Mouse (Mus musculus) forebrain, postnatal 0 days (tissue): ENCODE measurements around the gene Des. TPM values are rescaled to one million over a fixed set of nuclear protein-coding genes. Genes with fewer than 3 reads are reported as not detected.

Experiments
- ATAC-seq: fragments of 200-750 bp; cut with Nextera tagmentation; 2 replicates; pipeline ENCODE4 v1.8.0; 2017; ENCODE audit warnings: mild to moderate bottlenecking, moderate library complexity
- DNase-seq: peaks from one replicate; pipeline ENCODE4 v3.0.0-alpha.2; 2015
- H3K27ac ChIP-seq: fragments of 300-500 bp; sonication (generic); 2 replicates; pipeline ENCODE4 v1.5.1; 2014; ENCODE audit warnings: low read depth, mild to moderate bottlenecking, antibody characterized with exemption, low read length, moderate library complexity, mixed read lengths
- H3K27me3 ChIP-seq: fragments of 300-500 bp; sonication (generic); 2 replicates; pipeline ENCODE4 v1.6.1; 2014; ENCODE audit warnings: mild to moderate bottlenecking, low read length, mixed read lengths; ENCODE audit not compliant: insufficient read depth
- H3K36me3 ChIP-seq: fragments of 300-500 bp; sonication (generic); 2 replicates; pipeline ENCODE4 v1.6.1; 2014; ENCODE audit warnings: mild to moderate bottlenecking, moderate library complexity; ENCODE audit not compliant: insufficient read depth
- H3K4me1 ChIP-seq: fragments of 300-500 bp; sonication (generic); 2 replicates; pipeline ENCODE4 v1.6.1; 2014; ENCODE audit warnings: antibody characterized with exemption; ENCODE audit not compliant: insufficient read depth
- H3K4me2 ChIP-seq: fragments of 300-500 bp; sonication (generic); 2 replicates; pipeline ENCODE4 v1.6.1; 2014; ENCODE audit warnings: low read depth, mild to moderate bottlenecking, moderate library complexity
- H3K4me3 ChIP-seq: fragments of 300-500 bp; sonication (generic); 2 replicates; pipeline ENCODE4 v1.5.1; 2014; ENCODE audit warnings: low read depth, low read length, mixed read lengths
- H3K9ac ChIP-seq: fragments of 300-500 bp; sonication (generic); 2 replicates; pipeline ENCODE4 v1.6.1; 2014; ENCODE audit warnings: mild to moderate bottlenecking
- H3K9me3 ChIP-seq: fragments of 300-500 bp; sonication (generic); 2 replicates; pipeline ENCODE4 v1.6.1; 2016; ENCODE audit warnings: low read length
- CTCF ChIP-seq: sonication (generic); IDR thresholded peaks from 2 replicates; pipeline ENCODE4 v1.5.1; 2016; ENCODE audit warnings: antibody characterized with exemption, control low read depth, low read depth
- WGBS: fragments of 180-500 bp; shearing (Covaris S2); extraction: QIAGEN DNeasy Blood & Tissue Kit; methylation state at CpG from one replicate; pipeline ENCODE4 v1.1.7; 2014; 5-methylcytosine and 5-hydroxymethylcytosine counted together
- polyA plus RNA-seq: library from polyadenylated mRNA; unstranded; fragments of >200 nt; fragmentation: Nextera tagmentation; extraction: Ambion mirVana; gene quantifications from 2 replicates; pipeline ENCODE4 v1.2.1, GENCODE M21; 2015
- total RNA-seq: library from RNA; depleted of rRNA; stranded (reverse); fragments of >200 nt; gene quantifications from 2 replicates; pipeline ENCODE4 v1.2.3, GENCODE M21; 2014

Gene Des
- total and polyA plus RNA-seq, 2 experiments from 2014 or later: 1.0 to 1.2 TPM

GRCm38 (mm10) chr1:75318301-75318700, 41.8 kb upstream of the Des start:
- Histone ChIP-seq H3K36me3 (peaks cover 18% of the 10 kb centered on the region), H3K9me3 (no peaks in the 10 kb centered on the region), H3K4me3 (peak overlapping the region; percentile 73), H3K4me2 (peak overlapping the region; percentile 39), H3K4me1 (peaks cover 7% of the 10 kb centered on the region; the same call in 1 of the 2 replicates), H3K27me3 (no peaks in the 10 kb centered on the region), H3K27ac (peak overlapping the region; percentile 74; the same call in 1 of the 2 replicates), H3K9ac (no peak overlapping the region)
- DNase-seq (no peak), ATAC-seq (no peak)
- 74% methylated on average over 3 of the region's 3 CpGs for WGBS
- TF ChIP-seq CTCF: no peak

DNA sequence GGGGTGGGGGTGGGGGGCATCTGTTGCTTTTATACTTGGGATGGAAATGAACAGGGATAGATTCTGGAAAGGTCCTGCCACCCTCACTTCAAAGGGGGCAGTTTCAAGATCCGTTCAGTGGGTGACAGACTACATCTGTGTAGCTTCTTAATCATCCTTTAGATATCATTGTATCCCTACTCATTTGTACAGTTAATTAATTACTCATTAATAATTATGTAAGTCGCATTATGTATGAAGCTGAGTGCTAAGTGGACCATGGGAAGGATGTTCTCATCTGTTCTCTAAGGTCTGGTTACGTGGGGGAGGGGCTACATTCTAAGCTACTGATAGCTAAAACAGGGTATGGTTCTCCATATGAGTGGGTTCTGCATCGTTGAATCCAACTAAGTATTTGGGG, 41.4 kb upstream of the Des start:
- Histone ChIP-seq H3K36me3 (peaks cover 14% of the 10 kb centered on the region), H3K4me2 (no peak overlapping the region), H3K9me3 (no peaks in the 10 kb centered on the region), H3K4me3 (no peak overlapping the region), H3K27ac (no peak overlapping the region), H3K4me1 (peaks cover 7% of the 10 kb centered on the region; the same call in 1 of the 2 replicates), H3K9ac (no peak overlapping the region), H3K27me3 (no peaks in the 10 kb centered on the region)
- ATAC-seq: no peak
- DNase-seq: no peak
- TF ChIP-seq CTCF: no peak
- 89% methylated on average over 4 of the region's 4 CpGs for WGBS

DNA sequence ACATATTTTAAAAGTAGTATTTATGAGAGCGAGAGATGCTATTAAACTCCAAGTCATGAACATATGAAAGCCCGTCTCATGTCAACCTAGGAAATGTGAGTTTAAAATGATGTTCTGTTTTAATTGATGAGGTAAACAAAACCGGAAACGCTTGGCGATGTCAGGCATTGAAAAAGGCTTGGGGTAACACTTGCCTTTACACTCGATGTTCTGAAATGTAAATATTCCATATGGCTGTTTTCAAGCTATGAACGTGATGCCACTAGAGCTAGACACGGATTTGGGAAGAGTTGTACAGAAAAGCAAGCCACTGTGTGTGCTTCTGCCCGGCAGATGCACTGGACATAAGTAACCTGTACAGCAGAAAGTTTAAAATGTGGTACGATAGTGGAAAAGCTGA, 41.0 kb upstream of the Des start:
- Histone ChIP-seq H3K36me3 (peaks cover 12% of the 10 kb centered on the region; the same call in 1 of the 2 replicates), H3K4me2 (no peak overlapping the region), H3K9ac (no peak overlapping the region), H3K4me3 (no peak overlapping the region), H3K27me3 (no peaks in the 10 kb centered on the region), H3K9me3 (no peaks in the 10 kb centered on the region), H3K4me1 (peaks cover 7% of the 10 kb centered on the region; the same call in 1 of the 2 replicates), H3K27ac (no peak overlapping the region)
- TF ChIP-seq CTCF: no peak
- ATAC-seq (no peak), DNase-seq (no peak)
- WGBS: 87% methylated on average over 10 of the region's 10 CpGs

DNA sequence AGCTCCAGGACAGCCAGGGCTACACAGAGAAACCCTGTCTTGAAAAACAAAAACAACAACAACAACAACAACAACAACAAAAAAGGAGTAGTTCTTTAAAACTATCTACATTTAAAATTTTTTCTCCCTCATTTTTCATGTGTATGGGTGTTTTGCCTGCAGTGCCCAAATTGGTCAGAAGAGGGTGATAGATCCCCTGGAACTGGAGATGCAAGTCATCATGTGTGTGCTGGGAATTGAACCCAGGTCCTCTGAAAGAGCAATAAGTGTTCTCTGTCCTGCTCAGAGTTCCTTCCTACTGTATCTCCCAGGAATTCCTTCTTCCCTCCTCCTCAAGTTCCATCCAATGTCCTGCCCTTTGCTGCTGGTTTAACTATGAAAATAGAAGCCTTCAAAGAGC, 32.7 kb upstream of the Des start:
- H3K4me3 ChIP-seq: no peak overlapping the region
- H3K4me1 ChIP-seq: no peaks in the 10 kb centered on the region
- no peak overlapping the region for H3K9ac ChIP-seq
- no peaks in the 10 kb centered on the region for H3K9me3 ChIP-seq
- no peak for TF ChIP-seq CTCF
- DNase-seq: no peak
- H3K27ac ChIP-seq: no peak overlapping the region
- no peaks in the 10 kb centered on the region for H3K27me3 ChIP-seq
- H3K4me2 ChIP-seq: no peak overlapping the region
- no peaks in the 10 kb centered on the region for H3K36me3 ChIP-seq
- no peak for ATAC-seq

DNA sequence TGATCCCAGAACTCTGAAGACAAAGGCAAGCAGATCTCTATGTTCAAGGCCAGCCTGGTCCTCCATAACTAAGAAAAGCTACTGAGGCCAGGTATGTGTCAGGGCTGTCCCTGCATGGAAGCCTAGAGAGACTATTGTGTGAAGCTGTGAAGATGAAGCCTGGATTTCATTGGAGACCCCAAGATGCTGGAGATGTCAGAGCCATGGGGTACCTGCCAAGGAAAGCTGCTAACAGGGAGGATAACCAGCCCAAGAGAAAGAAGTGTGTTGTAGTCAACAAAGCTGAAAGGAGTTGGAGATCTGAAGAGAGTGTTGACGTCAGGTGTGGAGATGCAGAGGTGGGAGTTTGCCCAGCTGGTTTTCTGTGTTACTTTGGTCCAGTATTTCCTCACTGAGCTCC, 28.9 kb upstream of the Des start:
- Histone ChIP-seq H3K4me3 (no peak overlapping the region), H3K27ac (no peak overlapping the region), H3K4me1 (no peaks in the 10 kb centered on the region), H3K4me2 (no peak overlapping the region), H3K9me3 (no peaks in the 10 kb centered on the region), H3K9ac (no peak overlapping the region), H3K36me3 (no peaks in the 10 kb centered on the region), H3K27me3 (no peaks in the 10 kb centered on the region)
- WGBS: 83% methylated on average over 1 of the region's 1 CpGs
- no peak for DNase-seq
- ATAC-seq: no peak
- TF ChIP-seq CTCF: no peak

- Histone ChIP-seq H3K4me2 (no peak overlapping the region), H3K9me3 (no peaks in the 10 kb centered on the region), H3K27me3 (no peaks in the 10 kb centered on the region), H3K27ac (no peak overlapping the region), H3K9ac (no peak overlapping the region), H3K4me1 (no peaks in the 10 kb centered on the region), H3K4me3 (no peak overlapping the region), H3K36me3 (no peaks in the 10 kb centered on the region)
- TF ChIP-seq CTCF: no peak
- no peak for DNase-seq
- 83% methylated on average over 3 of the region's 3 CpGs for WGBS
- ATAC-seq: no peak
Observed at GRCm38 (mm10) chr1:75336461-75336860, 23.7 kb upstream of the Des start.

DNA sequence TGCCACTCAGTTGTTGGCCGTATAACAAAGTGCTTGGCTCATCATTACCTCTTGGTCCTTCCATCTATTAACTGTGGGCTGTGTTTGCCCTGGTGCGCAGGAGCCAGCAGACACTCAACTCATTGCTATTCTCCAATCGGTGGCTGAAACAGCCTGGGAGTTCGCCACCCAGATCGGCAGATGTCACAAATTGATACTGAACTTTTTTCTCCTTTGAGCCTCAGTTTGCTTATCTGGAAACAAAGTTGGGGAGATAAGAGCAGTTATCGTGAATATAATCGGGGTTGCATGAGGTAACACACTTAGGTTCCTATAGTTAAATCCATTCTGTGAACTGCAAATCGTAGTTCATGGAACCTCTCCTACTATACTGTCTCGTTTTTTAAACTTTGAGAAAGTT, 23.0 kb upstream of the Des start:
- H3K27ac ChIP-seq: no peak overlapping the region
- no peak for TF ChIP-seq CTCF
- no peak overlapping the region for H3K4me2 ChIP-seq
- ATAC-seq (no peak), DNase-seq (no peak)
- H3K27me3 ChIP-seq: no peaks in the 10 kb centered on the region
- no peaks in the 10 kb centered on the region for H3K36me3 ChIP-seq
- H3K9me3 ChIP-seq: no peaks in the 10 kb centered on the region
- no peaks in the 10 kb centered on the region for H3K4me1 ChIP-seq
- no peak overlapping the region for H3K4me3 ChIP-seq
- H3K9ac ChIP-seq: no peak overlapping the region
- 78% methylated on average over 9 of the region's 9 CpGs for WGBS
